Mouse (Mus musculus) kidney, adult 10 weeks (tissue): Measurements from ENCODE around the gene Jazf1. TPM values are rescaled to one million over a fixed set of nuclear protein-coding genes. Genes with fewer than 3 reads are reported as not detected.

Source experiments
- polyA plus RNA-seq: library from polyadenylated mRNA; stranded (reverse); fragments of 350-450 nt; fragmentation: Illumina TruSeq; extraction: RNeasy Lipid Tissue Mini Kit (QIAGEN cat#74804); gene quantifications from one replicate; pipeline ENCODE4 v1.2.3, GENCODE M21; 2014; ENCODE audit warnings: low read depth, low replicate concordance

Jazf1 gene
- 2.3 TPM for polyA plus RNA-seq

GRCm38 (mm10) chr6:53067989-53068874 lies at the start of gene Jazf1:
Gene Jazf1, minus strand, starts transcription at chr6:53068631.

Other genes starting within 250 kb of the Jazf1 start
- gene Creb5, start 218.6 kb upstream of the Jazf1 start, polyA plus RNA-seq: 0.57 TPM